Mouse (Mus musculus): ENCODE measurements at regions not wholly inside any gene's neighbourhood (a gene's known extent, or its start where the extent isn't known, plus 50 kb on each side); places are given as distances from the start of the nearest gene placed in this dataset.

DNA sequence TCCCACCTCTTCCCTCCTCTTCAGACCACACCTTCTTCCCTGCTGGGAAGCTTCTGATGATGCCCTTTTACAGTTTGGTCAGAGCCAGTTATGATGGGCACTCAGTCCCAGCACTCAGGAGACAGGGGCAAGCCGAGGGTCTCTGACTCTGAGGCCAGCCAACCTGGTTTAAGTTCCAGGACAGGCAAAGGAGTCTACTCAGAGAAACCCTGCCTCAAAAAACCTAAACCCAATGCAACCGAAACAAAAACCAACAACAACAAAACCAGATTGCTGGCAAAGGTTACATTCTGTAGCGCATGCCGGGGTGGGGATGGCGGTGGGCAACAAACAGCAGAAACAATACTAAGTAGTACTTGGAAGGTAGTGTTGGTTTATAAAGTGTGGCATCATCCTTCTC, 260.2 kb downstream of the Cog6 start:
- DNase-seq (ENCODE audit: low spot score) = no peak

- no peak for DNase-seq (ENCODE audit: low spot score)
Measured at GRCm38 (mm10) chr3:52756006-52756405, 261.0 kb downstream of the Cog6 start.

GRCm38 (mm10) chr3:52754978-52755377, 262.1 kb downstream of the Cog6 start:
- DNase-seq (ENCODE audit: low spot score) = peak; percentile 51

- no peak for DNase-seq (ENCODE audit: low spot score)
Measured at GRCm38 (mm10) chr3:52754401-52754800, 262.6 kb downstream of the Cog6 start.

GRCm38 (mm10) chr3:52746917-52747316, 270.1 kb downstream of the Cog6 start:
- no peak for DNase-seq (ENCODE audit: low spot score)

DNA sequence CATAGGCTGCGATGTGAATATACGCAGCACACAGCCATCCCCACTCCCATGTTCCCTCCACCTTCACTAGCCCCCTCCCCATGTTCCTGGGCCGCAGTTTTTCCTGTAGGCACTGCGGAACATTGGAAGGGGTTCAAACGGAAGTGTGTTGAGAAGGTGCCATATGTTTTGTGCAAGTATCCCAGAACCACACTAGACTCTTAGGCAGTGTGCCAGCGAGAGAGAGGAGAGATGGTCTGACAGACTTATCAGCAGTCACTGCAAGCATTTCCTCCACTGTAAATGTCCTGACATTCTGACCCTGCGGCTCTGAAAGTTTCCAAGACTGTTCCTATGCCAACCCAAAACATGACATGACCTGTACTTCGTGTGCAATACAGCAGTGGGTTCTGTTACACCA, 272.7 kb downstream of the Cog6 start:
- DNase-seq (ENCODE audit: low spot score) = peak; percentile 32

DNA sequence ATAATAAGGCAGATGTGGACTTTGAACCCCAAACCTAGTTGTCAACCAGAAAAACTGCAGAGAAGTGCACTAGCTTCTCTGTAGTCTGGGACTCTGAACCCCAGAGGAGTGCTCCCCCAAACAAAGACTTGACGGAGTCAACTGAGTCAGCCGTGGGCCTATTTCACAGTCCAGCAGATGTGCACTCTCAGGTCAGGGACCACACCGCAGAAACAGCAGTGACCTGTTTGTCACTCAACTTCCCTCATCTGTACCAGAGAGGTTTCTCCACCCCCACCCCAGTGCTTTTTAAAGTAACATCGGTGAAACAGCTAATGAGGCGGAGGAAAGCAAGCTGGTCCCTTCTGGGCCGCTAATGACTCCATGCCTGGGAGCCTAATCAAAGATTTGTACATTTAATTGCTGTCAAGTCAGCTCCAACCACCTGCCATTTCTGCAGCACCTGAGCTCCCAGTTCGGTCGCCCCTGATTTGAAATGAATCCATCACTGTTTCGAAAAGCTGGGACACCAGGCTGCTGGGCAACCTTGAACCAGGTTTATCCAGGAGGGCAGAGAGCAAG, 276.5 kb downstream of the Cog6 start:
- DNase-seq (ENCODE audit: low spot score) = no peak

GRCm38 (mm10) chr3:52739526-52739925, 277.5 kb downstream of the Cog6 start:
- DNase-seq (ENCODE audit: low spot score) = no peak

- no peak for DNase-seq (ENCODE audit: low spot score)
Measured at GRCm38 (mm10) chr3:52738386-52738785, 278.7 kb downstream of the Cog6 start.

DNA sequence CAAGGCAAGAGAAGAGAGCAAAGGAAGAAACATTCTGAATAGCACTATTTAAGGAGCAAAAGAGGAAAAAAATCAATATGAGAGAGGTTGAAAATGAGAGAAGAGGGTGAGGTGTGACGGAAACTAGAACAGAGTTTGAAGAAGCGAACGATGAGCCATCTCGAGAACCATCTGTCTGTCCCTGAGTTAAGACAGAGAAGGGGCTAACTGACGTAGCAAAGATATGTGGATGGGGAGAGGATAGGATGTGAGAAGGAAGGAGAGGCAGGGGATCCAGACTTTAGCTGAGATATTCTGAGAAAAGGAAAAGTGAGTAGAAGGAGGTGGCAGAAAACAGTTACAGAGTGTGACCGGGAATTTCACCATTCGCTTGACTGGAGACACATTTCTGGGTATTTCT, 281.1 kb downstream of the Cog6 start:
- no peak for DNase-seq (ENCODE audit: low spot score)

DNA sequence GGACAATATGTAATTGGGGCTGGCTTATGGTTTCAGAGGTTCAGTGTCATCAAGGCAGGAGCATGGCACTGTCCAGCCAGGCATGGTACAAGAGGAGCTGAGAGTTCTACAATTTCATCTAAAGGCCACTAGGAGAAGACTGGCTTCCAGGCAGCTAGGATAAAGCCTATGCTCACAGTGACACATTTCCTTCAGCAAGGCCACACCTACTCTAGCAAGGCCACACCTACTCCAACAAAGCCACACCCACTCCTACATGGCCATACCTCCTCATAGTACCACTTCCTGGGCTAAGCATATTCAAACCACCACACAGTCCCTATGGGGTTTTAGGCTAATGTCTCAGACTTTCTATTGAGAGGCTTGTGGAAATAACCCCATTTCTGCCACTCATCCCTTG, 285.1 kb downstream of the Cog6 start:
- DNase-seq (ENCODE audit: low spot score) = no peak

DNA sequence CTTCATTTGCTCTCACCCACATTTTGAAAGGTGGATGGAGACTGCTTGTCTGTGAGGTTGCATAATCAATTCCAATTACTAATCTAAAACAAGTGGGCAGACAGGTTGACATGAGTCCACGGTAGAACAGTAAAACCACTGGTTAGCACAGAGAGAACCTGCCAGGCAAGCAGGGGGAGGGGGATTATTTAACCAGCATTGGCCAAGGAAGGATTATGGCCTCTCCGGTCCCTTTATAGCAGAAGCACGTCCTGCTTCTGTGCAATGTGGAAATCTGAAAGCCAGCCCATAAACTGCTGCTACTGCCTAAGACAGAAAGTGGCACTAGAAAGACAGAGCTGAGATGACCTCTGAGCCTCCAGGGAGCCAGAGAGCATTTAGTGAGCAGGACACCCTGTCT, 285.5 kb downstream of the Cog6 start:
- no peak for DNase-seq (ENCODE audit: low spot score)

DNA sequence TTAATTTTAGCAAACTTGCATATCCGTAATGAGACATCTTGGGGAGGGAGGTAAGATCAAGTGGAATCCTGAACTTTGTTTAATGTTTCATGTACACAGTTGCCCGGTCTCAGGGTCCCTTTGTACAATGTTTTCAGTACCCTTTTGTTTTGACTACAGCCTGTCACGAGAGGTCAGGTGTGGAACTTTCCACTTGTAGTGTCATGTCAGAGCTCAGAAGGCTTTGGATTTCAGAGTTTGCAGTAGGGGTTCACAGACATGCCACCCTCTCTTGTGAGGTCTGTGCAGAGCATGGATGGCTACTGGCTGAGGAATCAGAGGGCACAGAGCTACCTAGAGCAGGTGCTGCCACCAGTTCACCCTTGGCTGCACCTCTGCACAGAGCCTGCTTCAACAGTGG, 287.3 kb downstream of the Cog6 start:
- no peak for DNase-seq (ENCODE audit: low spot score)

DNA sequence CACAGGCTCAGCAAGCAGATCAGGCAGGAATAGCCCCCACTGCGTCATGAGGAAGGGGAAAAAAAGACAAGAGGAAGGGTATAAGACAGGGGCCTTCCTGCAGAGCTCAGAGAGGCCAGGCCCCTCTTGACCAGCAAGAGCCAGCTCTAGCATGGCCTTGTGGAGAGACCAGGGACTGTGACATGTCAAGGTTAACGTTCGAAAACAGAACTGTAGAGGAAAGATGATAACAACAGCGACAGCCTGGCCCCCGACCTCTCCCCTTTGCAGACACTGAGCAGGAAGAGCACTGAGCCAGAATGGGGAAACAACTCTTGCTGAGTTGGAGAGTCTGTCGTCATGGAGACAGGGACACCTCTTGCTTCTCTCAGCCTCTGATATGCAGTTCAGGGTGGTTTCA, 288.2 kb downstream of the Cog6 start:
- no peak for DNase-seq (ENCODE audit: low spot score)

- no peak for DNase-seq (ENCODE audit: low spot score)
Measured at GRCm38 (mm10) chr3:52728426-52728825, 288.6 kb downstream of the Cog6 start.

- DNase-seq (ENCODE audit: low spot score) = no peak
Measured at GRCm38 (mm10) chr3:52724354-52724753, 292.7 kb downstream of the Cog6 start.

- DNase-seq (ENCODE audit: low spot score) = no peak
Measured at GRCm38 (mm10) chr3:52722946-52723345, 294.1 kb downstream of the Cog6 start.

DNA sequence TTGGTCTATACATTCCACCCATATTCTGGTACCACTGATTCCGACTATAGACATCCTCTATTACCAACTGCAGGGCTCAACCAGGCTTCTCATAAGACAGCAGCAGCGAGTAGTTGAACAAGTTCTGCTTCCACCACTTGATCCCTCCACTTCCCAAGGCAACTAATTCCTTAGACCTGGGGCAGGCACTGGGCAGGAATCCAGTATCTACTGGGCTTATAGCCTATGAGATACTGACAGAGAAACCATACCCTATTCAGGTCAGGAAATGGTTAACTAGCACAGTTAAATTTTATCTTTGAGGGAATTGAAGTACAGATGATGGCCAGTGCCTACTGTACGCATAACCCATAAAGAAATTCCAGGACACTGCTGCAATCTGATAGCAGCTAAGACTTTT, 297.9 kb downstream of the Cog6 start:
- no peak for DNase-seq (ENCODE audit: low spot score)

DNA sequence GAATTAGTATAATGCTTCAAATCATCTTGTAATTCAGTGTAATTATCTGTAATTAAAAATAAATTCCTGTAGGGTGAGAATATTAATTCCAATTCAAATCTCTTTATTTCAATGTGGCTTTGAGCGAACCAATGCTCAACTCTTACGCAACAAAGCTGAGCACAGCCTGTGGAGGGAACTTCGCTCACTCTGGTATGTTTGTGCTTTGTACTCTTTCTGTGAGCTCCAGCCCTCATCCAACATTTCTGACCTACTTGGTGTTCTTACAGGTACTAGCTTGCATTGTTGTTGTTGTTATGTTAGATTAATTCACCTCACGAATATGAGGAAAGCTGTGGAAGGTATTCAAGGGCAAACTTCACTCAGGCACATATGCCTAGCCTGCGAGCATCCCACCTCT, 299.7 kb downstream of the Cog6 start:
- no peak for DNase-seq (ENCODE audit: low spot score)

DNA sequence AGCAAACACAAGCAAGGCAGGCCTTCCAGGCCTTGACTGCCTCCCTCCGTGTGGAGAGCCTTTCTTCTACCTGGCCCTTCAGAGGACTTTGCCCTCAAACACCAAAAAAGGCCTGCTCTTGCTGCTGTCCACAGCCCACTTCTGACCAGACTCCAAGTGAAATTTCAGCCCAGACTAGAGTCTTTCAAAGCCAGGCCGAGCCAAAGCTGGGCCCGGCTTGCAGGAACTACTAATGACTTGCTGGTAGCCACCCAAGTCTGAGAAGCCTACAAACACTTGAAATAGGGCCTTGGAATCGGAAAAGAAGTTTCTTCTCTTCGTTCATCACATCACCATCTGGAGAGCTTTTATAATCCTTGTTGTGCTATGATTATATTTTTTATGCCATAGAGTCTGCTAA, 304.9 kb downstream of the Cog6 start:
- DNase-seq (ENCODE audit: low spot score) = peak; percentile 14

- no peak for DNase-seq (ENCODE audit: low spot score)
Measured at GRCm38 (mm10) chr3:52711133-52711532, 305.9 kb downstream of the Cog6 start.

GRCm38 (mm10) chr3:52708746-52709145, 308.3 kb downstream of the Cog6 start:
- DNase-seq (ENCODE audit: low spot score) = no peak

DNA sequence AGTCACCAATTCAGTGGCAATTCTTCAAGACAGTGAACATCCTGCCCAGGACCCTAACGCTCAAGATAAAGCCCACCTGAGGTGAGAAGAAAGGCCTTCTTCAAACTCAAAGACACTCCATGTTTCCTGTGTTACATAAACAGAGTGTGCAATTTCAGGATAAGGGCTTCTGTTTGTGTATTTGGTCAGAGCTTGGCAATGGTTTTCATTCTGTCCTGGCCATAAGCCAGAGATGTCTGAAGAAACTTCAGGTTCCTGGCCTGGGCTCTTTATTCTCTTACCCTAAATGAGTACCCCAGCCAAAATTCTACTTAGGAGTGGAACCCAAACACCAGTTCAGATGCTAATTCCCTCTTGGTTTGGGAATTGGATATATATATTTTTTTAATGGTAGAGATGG, 308.7 kb downstream of the Cog6 start:
- peak; percentile 66 for DNase-seq (ENCODE audit: low spot score)

GRCm38 (mm10) chr3:52706626-52707025, 310.4 kb downstream of the Cog6 start:
- DNase-seq (ENCODE audit: low spot score) = no peak

DNA sequence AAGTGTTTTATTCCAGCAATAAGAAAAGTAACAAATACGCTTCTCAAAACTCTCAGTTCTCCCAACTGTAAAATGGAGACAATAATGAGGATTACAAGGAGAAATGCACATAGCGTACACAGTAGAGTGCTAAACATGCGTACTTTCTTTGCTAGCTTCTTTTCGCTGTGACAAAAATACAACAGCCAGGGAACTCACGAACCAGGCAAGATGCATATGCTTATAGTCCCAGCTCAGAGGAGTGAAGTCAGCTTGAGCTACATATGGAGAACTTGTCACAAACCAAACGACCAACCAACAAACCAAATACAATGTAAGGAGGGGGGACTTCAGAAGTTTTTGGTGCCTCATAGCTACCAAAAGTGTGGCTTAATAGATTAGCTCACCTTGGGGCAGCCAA, 313.3 kb downstream of the Cog6 start:
- DNase-seq (ENCODE audit: low spot score) = no peak
